Mouse (Mus musculus) embryo, embryonic 11 days (tissue): ENCODE results near the gene Trim42.

ENCODE experiments used
- DNase-seq: peaks from one replicate; pipeline ENCODE4 v3.0.0-alpha.2; 2015

The Trim42 gene

DNA sequence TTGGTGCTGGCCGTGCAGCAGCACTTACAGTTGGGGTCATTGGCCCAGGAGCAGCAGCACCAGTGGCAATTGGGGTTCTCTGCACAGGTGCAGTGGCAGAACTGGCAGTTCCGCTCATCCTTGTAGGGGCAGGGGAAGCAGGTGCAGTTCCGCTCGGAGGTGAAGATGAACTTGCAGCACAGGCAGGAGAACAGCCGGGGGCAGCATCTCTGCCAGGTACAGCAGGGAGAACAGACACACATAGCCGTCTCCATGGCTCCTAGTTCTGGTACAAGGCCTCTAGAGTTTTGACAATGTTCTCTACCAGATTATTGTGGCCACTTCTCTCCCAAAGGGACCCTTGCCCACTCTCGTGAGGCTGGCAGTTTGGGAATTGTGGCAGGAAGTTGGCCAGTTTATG lies at the start of gene Trim42:
Gene Trim42, minus strand, starts transcription at position 368 of the 400 bp plus-strand sequence.
- DNase-seq = no peak

DNA sequence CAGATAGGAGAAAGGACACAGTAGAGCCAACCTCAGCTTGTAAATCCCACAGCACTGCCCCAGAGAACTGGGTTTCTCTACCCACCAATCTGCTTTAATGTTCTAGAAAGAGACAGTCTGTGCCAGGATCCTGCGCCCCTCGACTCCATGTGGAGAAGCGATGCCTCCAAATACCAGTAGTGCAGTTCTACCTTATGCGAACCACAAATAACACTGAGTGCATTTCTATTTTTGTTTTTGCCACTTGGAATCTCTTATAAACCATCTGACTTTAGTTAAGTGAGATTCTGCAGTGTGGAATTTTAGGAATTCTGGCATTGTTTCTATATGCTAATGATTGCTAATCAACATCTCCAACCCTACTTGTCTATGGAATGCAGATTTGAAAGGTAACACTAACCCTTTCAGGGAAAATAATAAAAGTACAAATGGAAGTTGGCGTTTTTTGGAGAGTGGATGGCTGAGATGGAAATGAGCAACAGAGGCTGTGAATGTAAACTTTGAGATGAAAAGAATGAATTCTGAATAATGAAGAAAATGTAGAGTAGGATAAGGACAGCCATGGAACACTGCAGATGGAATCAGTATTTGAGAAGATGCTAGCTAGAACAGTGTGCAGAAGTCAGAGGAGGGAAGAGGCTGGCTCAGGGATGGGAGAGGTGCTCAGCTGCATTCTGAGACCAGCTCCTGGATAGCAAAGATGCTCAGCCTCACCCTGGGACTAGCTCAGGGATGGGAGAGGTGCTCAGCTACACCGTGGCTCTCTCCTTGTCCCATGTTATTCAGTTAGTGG lies 45.3 kb upstream of the Trim42 start:
- no peak for DNase-seq

DNA sequence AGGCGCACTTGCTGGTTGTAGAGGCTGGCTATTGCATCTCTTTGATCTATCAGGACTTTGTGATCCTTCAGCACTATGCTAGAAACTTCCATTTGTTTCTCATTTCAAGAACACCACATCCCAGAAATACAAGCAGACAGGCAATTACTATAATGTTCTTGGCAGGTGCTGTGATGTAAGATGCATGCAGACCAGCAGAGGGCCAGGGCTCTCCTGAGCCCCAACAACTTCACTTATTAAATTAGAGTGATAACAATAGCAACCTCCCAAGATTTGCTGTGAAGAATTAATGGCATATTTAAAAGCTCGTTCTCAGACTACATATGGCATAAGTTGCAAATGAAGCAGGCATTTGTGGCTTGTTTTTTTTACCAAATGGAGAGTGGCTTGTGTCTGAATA lies 38.4 kb upstream of the Trim42 start:
- DNase-seq = no peak

DNA sequence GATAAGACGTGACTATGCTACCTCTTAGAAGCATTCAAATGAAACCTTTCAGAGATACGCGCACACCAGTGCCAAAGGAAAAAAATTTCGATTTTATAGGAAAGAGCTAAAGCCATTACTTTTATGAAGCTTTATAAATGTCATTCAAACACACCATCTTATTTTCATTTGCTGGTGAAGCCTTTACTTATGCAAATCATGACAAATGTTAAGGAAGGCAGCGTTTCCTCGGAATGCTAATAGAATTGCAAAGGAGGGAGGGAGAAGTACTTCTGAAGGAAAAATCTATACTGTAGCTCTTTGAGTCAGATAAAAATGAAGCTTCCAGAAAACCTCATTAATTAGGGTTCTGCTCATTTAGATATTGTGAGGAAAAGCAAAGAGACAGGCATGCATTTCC lies 13.3 kb downstream of the Trim42 start:
- no peak for DNase-seq

DNA sequence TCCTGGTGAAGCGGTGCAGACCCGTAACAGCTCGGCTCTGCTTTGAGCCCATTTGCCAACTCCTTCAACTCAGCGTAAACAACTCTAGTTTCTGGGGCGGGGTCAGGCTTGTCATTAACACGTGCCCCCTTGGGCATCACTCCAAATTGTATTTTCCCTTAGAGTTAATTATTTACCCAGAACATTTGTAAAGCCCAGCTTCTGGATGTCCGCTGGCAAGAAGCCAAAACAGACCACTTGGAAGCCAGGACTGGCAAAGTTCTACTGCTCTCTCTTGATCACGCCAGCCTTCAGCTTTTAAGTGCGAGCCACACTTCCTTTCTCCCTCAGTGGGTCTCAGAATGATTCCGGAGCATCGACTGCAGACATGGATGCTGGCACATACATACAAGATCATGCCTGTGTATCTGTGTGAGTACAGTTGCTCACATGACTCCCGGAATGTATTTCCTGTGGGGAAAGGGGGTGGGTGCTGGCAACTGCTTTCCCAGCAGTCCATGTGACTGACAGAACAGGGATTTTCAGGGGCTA lies 24.9 kb downstream of the Trim42 start:
- no peak for DNase-seq

DNA sequence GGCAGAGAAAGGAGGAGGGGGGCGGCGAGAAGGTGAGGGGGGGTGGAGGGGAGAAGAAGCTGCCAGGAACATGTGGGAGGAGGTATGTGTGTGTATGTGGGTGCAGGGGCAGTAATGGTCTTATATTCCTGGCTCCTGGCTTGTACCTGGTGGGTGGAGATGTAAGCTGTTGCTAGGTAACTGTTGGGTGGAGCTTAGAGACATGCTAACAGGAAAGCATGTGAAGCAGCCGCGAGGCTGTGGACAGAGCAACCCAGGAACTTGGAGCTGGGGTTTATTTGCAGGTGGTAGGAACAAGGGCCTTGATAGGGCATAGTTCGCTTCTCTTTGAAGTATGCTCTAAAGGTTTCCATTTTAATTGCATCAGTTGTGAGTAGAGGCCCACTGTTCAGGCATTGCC lies 28.0 kb downstream of the Trim42 start:
- no peak for DNase-seq

DNA sequence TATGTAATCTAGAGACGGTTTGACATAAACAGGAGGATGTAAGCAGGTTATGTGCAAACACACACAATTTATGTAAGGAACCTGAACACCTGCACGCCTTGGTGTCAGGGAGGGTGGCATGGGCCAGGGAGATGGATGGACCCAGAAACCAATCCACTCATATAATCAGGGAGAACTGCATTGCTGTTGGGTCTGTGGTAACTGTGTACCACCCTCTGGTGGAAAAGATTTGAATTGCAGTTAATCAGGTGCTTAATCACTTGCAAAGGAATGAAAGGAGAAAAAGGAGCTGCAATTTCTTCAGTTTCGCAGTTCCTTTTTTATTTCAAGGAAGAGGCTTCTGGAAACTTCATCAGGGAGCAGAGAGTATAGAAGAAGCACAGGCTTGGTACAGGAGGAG lies 46.9 kb downstream of the Trim42 start:
- peak; percentile 66 for DNase-seq

DNA sequence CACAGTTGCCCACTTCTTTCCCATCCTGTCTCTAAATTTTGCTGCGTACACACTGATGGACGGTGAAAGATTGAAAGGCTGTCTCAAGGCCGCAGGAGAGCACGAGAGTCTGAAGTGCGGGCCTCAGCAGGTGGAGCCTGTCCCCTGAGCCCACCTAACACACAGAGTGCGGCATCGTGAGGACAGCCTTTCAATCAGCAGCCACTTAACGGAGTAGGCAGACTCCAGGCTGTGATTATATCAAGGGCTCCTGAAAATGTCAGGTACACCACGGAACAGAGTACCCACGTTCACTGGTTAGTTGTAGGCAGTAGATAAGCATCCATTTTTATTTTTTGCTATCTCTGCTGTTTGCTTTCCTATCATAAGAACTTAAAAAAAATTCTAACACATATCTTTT lies 47.6 kb downstream of the Trim42 start:
- no peak for DNase-seq

DNA sequence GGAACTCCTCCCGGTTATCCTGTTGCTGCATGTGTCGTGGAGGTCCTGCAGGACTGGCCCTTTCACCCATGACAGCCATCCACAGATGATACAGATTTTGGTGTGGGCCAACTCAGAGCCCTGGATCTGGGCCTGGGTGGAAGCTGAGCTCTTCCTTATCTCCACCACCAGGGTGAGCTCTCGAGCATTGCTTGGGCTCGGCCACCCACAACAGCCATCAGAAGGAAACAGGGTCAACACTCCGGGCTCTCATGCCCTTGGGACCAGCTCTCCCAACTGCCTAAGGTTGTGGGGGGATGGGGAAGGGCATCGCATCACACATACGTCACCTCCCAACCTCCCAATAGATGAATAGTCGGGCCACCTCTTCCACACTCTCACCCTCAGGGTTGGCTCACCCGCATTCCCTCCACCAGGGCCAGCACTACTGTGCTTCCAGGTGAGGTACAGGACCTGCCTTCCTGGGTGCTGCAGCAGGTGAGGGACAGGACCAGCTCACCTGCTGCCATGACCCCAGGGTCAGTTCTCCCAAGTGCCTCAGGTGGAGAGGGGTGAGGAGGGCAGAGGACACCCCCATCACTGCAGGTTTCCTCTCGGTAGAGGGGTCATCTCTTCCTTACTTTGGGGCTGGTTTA lies 54.2 kb downstream of the Trim42 start:
- peak; percentile 34 for DNase-seq

DNA sequence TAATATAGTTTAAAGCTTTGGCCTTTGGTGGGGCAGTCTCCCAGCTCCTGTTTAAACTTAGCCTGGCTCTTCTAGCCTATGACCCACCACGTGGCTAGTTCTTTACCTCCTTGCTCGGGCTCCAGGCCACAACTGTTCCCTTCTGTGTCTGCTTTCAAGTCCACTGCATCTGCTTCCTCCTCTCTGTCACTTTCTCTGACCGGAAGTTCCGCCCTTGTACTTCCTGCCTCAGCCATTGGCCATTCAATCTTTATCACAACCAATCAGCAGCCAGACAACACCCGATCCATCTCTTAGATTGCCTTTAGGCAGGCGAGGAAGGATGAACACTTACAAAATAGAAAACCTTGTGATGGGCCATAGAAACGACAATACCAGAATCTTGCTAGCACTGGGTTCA lies 58.1 kb downstream of the Trim42 start:
- no peak for DNase-seq

DNA sequence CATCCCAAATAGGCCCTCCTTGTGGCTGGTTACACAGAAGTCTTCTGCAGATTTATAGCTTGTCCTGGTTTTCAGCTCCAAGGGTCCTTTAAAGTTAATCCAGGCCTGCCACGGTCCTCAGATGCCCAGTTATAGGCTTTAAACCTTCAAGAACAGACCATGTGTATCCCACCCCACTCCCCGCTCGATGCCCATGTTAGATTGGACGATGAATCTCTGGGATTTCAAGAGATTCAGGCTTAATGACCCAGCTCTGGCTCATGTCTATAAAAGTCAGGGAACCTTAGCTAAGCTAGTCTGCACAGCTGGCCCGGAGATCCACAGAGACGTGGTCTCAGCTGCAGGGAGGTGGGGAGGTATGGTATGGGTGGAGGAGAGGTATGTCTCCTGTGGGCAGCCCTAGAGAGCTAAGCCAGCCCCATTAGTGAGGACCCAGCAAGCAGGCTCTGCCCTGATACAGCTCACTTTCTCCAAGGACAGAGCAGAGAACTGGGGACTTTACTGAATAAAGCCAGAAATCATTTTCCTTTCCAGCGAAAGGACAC lies 60.2 kb downstream of the Trim42 start:
- DNase-seq = no peak

DNA sequence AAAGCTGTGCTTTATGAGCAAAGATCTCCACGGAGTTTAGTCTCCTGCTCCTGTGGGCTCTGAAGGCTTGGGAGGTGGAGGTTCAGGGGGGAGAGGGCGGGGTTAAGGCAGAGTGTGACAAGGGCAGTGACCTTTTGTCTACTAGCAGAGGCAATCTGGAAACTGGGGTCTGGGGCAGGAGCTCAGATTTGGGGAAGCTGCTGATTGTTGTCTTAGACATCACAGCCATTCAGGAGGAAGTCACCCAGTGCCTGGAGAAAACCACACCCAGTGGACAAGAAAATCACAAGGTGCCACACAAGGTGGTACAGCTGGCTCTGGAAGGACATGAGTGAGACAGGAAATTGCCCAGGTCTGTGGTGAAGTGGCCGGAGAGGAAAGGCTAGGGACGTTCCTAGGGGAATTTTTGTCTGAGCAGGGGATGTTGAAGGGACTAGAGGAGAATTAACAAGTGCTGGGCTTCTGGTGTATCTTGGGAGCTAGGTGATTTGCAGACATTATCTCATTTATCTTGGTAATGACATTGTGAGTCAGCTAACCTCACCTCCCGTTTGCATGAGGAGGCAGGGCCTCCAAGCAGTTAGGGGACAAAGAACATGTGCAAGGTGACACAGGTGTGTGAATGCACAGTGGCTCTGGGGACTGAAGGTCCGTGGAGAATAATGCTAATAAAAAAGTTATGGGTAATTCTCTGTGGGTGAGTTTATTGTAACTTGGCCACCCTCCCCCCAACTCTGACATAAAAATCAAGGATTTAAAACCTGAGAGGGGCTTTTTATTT lies 61.9 kb downstream of the Trim42 start:
- no peak for DNase-seq
